Mouse (Mus musculus) megakaryocyte-erythroid progenitor cell, adult 5-6 weeks (primary cell): ENCODE data around the gene Cyp4f37. TPM values are rescaled to one million over a fixed set of nuclear protein-coding genes. Genes with fewer than 3 reads are reported as not detected.
"Not testable (repeated sequence)": the region's sequence is repeated elsewhere in the genome, so short reads cannot be mapped to it uniquely, and the experiment has no call there.

Experiments used
- ATAC-seq: replicated peaks from 2 replicates; pipeline ENCODE4 v1.8.0; 2016; ENCODE audit warnings: mild to moderate bottlenecking, inconsistent platforms; ENCODE audit not compliant: severe bottlenecking, poor library complexity, low FRiP score, low TSS enrichment
- total RNA-seq, 2 experiments: library from RNA; stranded (forward) in 1 of 2; stranded (reverse) in 1 of 2; fragments of 200-1000, 215-1000 nt in 1 of 2; fragments of >200 nt in 1 of 2; fragmentation: Nextera tagmentation in 1 of 2; gene quantifications; 2 replicates each; pipeline ENCODE4 v1.2.3; 2014 to 2017

Gene Cyp4f37
- not detected in 2 replicates for total RNA-seq (2014; fragmentation: Nextera tagmentation)
- total RNA-seq (2017): not detected in 2 replicates

DNA sequence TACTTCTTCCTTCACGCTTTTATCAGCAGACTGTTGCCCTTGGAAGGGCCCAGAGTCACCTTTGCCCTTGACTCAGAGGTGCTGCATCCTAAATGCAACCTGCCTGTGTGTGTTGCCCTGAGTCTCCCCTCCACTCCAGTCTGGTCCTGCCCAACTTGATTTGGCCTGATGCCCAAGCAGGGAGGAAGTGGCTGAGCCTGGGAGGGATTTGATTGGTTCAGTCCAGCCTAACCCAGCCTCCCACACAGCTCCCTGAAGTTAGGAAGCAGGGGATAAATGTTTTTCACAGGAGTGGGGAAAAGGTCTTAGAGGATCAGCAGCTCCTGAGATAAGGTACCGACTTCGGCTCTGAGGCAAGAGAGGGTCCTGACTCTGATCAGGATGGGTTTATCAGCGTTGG lies at the start of gene Cyp4f37:
Cyp4f37 (plus strand) TSS at position 292 of the 400 bp plus-strand sequence.
- ATAC-seq: 0 out of 2 replicates have a peak, but pooled peaks have one; percentile 14

DNA sequence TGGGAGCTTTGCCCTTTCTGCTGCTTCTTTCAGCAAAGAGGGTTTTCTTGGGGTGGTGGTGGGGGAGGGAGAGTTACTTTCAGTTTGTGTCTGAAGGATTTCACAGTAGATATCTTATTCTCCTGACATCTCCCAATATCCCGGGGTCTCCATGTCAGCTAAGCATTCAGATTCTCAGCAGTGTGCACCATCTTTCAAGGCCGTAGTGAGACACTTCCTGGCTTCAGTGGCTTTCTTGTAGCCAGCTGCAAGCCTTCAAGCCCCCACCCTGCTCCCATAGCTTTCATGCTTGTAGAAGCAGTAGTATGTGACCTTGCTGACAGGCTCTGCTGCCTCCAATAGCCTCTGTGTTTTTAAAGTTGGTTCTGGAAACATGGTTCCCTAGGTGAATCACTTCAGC lies 47.8 kb upstream of the Cyp4f37 start:
- ATAC-seq: not testable (repeated sequence)

DNA sequence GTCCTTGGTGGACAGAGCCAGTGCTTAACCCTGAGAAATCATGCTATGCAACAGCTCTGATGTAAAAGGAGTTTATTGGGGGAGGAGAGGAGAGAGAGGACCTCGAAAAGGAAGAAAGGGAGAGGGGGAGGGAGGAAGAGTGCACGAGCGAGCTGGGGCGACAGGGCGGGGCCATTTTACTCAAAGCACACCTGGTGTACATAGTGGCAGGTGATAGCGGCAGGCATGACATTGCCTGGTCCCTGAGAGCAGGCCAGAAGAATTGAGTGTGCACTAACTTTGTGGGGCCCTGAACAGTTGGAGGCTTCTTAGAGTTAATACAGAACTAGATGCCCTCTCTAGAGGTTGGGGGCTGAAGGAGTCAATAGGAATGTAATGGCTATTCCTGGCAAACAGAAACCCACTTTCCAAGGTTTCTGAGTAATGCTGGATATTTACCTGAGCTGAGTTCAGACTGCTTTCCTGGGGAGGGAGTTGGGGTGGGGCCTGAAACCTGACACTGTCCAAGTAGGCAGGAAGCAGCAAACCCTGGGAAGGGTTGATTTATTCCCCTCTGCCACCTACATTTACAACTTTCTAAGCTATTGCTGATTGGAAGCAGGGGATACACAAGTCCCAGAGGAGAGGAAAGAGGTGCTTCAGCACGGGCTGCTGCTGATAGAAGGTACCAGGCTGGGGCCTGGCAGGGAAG lies 43.5 kb upstream of the Cyp4f37 start:
- ATAC-seq: no peak

- ATAC-seq: no peak
Observed at GRCm38 (mm10) chr17:32596494-32596893, 24.6 kb upstream of the Cyp4f37 start.

DNA sequence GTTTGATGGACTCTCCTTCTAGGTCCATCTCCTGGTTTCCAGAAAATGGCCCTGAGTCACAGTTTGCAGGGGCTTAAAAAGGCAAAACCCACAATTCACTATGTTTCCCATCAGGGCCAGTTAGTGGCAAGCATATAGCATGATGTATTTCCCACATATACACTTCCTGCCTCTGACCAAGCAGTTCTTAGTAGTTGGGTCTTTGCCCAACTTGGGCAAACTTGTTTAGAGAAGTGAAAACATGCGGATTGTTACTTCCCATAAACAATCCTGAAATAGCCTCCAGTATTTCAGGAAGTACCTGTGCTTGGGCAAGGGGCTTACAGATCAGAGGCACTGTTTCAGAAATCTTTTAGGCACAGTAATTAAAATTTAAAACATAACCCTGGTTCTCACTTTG lies 13.1 kb upstream of the Cyp4f37 start:
- no peak for ATAC-seq

DNA sequence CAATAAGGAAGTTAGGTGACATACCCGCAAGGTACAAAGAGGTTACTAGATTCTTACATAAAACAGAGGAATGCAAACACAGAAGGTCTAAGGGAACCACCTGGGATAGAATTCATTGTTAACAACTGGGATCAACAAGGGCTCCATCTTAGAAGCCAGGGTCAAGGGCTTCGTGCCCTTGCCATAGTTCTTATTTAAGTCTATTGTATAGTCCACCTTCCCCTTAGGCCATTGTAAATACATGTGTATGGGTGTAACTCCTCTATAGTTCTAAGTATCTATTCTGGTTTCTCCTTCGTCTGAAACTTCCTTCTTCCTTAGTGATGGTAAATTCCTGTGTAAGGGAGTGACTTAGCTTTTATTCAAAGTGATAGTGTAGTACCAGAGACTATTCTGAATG lies 10.9 kb upstream of the Cyp4f37 start:
- ATAC-seq: not testable (repeated sequence)

DNA sequence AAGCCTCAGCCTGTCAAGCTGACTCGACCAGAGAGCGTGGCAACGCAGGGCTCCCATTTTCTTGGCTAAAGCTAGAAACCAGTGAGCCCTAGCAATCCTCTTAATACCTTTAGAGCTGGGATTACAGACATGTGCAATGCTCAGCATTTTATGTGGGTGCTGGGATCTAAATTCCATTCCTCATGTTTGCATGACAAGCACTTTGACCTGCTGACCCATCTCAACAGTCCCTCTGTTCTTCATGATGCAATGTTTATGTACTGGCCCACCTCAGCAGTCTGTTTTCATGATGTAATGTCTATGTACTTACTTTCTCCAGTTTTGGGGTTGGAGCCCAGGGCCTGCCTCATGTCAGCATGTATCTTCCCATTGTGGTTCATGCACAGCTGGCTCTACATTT lies 10.2 kb upstream of the Cyp4f37 start:
- no peak for ATAC-seq

- no peak for ATAC-seq
Observed at GRCm38 (mm10) chr17:32612417-32612816, 8.7 kb upstream of the Cyp4f37 start.

DNA sequence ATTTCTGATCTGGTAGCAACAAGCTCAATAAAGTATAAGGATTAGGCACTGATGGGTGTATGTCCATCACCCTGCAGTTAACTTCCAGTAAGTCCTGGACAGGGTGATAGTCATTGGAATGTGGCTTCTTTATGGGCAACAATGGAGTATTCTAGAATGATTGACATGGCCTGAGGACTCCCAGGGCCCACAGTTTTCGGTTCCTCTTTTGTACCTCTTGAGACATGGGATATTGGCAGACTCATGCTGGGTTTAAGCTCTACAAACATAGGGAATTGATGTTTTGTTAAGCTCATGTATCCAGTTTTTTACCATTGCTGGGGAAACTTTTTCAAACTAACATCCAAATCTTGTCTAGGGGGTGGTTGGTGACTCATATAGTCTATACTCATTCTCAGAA lies 3.9 kb upstream of the Cyp4f37 start:
- no peak for ATAC-seq

GRCm38 (mm10) chr17:32629726-32630125 lies 8.6 kb downstream of the Cyp4f37 start:
- not testable (repeated sequence) for ATAC-seq

DNA sequence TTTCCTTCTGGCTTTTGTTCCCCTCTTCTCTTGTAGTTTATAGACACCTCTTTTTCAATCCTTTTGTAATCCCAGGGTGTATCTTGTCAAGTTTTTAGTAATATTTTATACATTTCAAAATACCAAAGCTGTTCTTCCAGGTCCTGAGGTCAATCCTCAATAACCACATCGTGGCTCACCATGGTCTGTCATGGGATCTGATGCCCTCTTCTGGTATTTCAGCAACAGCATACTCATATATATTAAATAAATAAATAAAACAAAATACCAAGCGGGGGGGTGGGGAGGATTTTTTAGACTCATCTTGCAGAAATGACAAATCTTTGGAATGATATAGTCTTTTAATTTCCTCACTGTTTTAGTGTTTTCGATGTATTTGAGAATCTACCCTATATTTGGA lies 10.8 kb downstream of the Cyp4f37 start:
- ATAC-seq: no peak

- peak; percentile 17; the same call in 1 of the 2 replicates for ATAC-seq
Observed at GRCm38 (mm10) chr17:32634242-32634971, 13.3 kb downstream of the Cyp4f37 start.

DNA sequence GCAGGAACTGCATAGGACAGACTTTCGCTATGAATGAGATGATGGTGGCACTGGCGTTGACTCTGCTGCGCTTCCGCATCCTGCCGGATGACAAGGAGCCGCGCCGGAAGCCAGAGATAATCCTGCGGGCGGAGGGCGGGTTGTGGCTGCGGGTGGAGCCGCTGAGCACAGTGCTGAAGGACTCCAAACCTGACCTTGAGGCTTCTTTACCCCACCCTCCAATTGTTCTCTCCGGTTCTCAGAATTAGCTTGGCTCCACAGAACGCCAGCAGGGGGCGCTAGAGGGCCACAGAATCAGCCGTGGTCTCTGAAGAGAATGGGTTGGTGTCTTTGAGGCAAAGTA lies 13.8 kb downstream of the Cyp4f37 start:
- ATAC-seq: peak; percentile 94

- no peak for ATAC-seq
Observed at GRCm38 (mm10) chr17:32636341-32636740, 15.2 kb downstream of the Cyp4f37 start.

DNA sequence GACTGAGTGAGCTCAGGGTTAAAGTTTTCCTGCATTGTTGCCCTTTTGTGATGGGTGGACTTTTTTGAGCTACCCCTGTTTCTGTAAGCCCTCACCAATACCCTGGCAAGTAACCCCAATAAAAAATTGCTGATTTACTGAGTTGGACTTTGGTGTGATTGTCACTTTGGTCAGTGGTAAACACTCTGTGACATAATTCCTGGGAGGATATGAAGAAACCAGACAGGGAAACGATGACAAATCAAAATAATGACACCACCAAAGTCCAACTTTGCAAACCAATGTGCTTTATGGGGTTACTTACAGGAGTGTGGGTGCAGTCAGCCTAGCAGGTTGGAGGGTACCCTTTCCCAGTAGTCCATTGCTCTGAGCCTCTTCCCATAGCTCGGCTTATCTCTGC lies 16.0 kb downstream of the Cyp4f37 start:
- no peak for ATAC-seq

DNA sequence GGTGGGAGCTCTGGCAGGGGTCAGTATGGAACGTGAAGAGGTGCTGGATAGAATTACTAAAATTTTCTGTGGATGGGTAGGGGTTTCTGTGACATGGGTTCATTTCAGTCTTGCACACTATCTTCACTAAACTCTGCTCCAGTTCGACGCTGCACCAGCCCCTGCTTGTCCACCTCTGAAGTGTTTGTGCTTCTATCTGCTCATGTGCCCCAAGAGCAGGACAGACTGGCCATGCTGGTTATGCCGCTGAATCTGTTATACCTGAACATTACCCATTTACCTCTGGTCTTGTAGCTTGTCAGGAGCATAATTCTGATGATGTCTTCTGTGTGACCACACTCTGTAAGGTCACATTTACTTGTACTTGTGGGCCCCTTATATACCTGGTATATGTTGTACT lies 25.5 kb downstream of the Cyp4f37 start:
- ATAC-seq: no peak

- ATAC-seq: no peak
Observed at GRCm38 (mm10) chr17:32653860-32654259, 32.8 kb downstream of the Cyp4f37 start.

DNA sequence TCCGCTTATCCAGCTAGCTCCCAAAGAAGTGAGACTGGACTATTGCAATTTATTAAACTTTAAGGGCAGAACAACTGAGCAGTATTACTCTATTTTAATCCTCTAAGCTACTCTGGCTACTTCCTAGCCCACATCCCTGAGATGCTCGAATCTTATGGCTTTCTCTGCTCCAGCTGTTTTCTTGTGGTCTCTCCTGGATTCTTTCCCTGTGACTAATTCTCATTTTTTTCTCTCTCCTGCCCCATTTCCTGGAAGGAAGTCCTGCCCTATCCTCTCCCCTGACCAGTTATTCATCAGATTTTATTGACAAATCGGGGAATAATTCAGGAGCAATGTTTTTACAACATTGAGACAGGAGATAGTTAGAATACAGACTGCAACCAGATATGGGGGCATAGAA lies 35.9 kb downstream of the Cyp4f37 start:
- ATAC-seq: no peak

DNA sequence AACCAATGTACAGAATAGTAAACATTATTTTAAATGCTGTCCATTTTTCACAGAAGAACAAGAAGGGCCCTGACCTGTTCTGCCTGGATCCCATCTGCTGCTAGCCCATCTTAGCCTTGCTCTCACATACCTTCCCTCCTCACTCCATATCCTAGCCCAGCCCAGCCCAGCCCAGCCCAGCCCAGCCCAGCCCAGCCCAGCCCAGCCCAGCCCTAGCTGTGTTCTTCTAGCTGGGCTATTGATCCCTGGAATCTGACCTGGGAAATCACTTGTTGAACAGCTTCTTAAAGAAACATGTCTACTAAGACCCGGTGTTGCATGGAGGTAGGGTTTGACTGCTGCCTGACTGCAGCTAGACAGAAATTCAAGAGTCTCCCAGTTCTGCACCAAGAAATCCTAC lies 37.1 kb downstream of the Cyp4f37 start:
- no peak for ATAC-seq

GRCm38 (mm10) chr17:32658712-32659111 lies 37.6 kb downstream of the Cyp4f37 start, which contains the start of gene Cyp4f40:
Gene Cyp4f40, plus strand, starts transcription at chr17:32658900.
- ATAC-seq: no peak

GRCm38 (mm10) chr17:32673976-32674375 lies 52.9 kb downstream of the Cyp4f37 start:
- ATAC-seq: no peak
